In the genomic region with DNA sequence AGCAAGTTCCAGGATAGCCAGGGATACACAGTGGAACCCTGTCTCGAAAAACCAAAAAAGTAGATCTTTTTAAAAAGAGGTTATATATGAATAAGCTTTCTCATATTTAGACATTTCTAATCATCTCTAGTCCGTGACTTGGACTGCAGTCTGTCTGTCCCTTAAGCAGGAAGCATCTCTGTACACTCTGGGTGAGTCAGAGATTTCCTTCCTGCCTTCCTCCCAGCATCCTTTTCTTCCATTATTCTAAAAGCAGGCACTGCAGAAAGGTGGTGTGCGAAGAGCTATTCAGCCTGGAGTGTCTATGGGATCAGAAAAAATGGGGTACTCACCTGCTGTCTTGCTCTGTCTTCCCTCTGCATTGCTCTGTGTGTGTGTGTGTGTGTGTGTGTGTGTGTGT, we compare ENCODE assay signal across 27 mouse cellular contexts.
A peak's percentile ranks its signal among the peaks of the same experiment; 100 is the strongest.
DNase-seq lines count a peak whose midpoint lies in the region; ATAC-seq and TF ChIP-seq lines count a peak whose summit lies in the region.
"Had no signal": no experiment of that assay in that cellular context is flagged by ENCODE, and none has a peak within 500 bp of the region (broad histone marks: within the 10 kb centered on the region; RNA-seq: fewer than 3 reads in every experiment).

No protein-coding gene starts in this region.

- H3K27me3 ChIP-seq in limb, embryonic 12.5 days = no peaks in the 10 kb centered on the region
- H3K27me3 ChIP-seq in limb, embryonic 10.5 days (ENCODE audit: low read depth, poor library complexity, severe bottlenecking) = no peaks in the 10 kb centered on the region
- H3K27me3 ChIP-seq: embryonic facial prominence, embryonic 15.5 days; forebrain, embryonic 13.5 days; hindbrain, embryonic 15.5 days; neural tube, embryonic 12.5 days had no signal

- H3K27ac ChIP-seq in gastrocnemius, adult 2 months = peak overlapping the region; percentile 31; the same call in 1 of the 2 replicates
- peak overlapping the region; percentile 25; the same call in 1 of the 2 replicates for H3K27ac ChIP-seq in limb, embryonic 12.5 days
- no peak overlapping the region for H3K27ac ChIP-seq in limb, embryonic 10.5 days
- H3K27ac ChIP-seq: embryonic facial prominence, embryonic 15.5 days; forebrain, embryonic 13.5 days; hindbrain, embryonic 10.5 days; hindbrain, embryonic 15.5 days; liver, embryonic 14.5 days; neural tube, embryonic 12.5 days had no signal

- no peaks in the 10 kb centered on the region for H3K36me3 ChIP-seq in limb, embryonic 12.5 days
- no peaks in the 10 kb centered on the region for H3K36me3 ChIP-seq in limb, embryonic 10.5 days
- H3K36me3 ChIP-seq: embryonic facial prominence, embryonic 15.5 days; hindbrain, embryonic 10.5 days; hindbrain, embryonic 15.5 days; neural tube, embryonic 12.5 days had no signal

- no peak for TF ChIP-seq CTCF in gastrocnemius, adult 2 months (IDR thresholded peaks at IDR 0.05)

- no peak for DNase-seq in gastrocnemius, adult 2 months
- DNase-seq in gastrocnemius, postnatal 10 days = no peak
- DNase-seq in limb, embryonic 10.5 days (ENCODE audit: low spot score) = no peak
- peak; percentile 73 for DNase-seq in 416B (ENCODE audit: low read depth)
- DNase-seq in natural killer cell, adult 2 months (ENCODE audit: low spot score in 2 of 2) = no peak
- no peak for DNase-seq in neural tube, embryonic 10.5 days (ENCODE audit: extremely low spot score, low spot score)
- DNase-seq: adrenal gland, postnatal 25 days; cerebellum, adult 18-20 months; cerebellum, postnatal 10 days; gastrocnemius, postnatal 25 days; heart, adult 18-20 months; heart, postnatal 14 days; kidney, adult 8-10 months; kidney, postnatal 10 days; lung, embryonic 14.5 days; midbrain, embryonic 14.5 days; right cerebral cortex, adult 18-20 months; spleen, adult 18-20 months; thymus, postnatal 14 days had no signal

- no peaks in the 10 kb centered on the region for H3K9me3 ChIP-seq in limb, embryonic 12.5 days
- H3K9me3 ChIP-seq in limb, embryonic 10.5 days (replicated peaks) = no peaks in the 10 kb centered on the region
- H3K9me3 ChIP-seq: embryonic facial prominence, embryonic 15.5 days; forebrain, embryonic 13.5 days; hindbrain, embryonic 10.5 days; hindbrain, embryonic 15.5 days; neural tube, embryonic 12.5 days had no signal

- peaks cover 41% of the 10 kb centered on the region for H3K4me1 ChIP-seq in limb, embryonic 12.5 days (replicated peaks)
- H3K4me1 ChIP-seq in limb, embryonic 10.5 days = peaks cover 24% of the 10 kb centered on the region
- H3K4me1 ChIP-seq: neural tube, embryonic 12.5 days had no signal

- ATAC-seq in limb, embryonic 12.5 days (ENCODE audit: insufficient number of reproducible peaks, insufficient read depth, low FRiP score, low TSS enrichment, low read depth) = no peak
- peak; percentile 6 for ATAC-seq in activated CD4-positive, CD25-positive, alpha-beta regulatory T cell, adult 4 months
- ATAC-seq: forebrain, embryonic 13.5 days had no signal

- no peak overlapping the region for H3K9ac ChIP-seq in limb, embryonic 12.5 days (replicated peaks)
- H3K9ac ChIP-seq: embryonic facial prominence, embryonic 15.5 days; forebrain, embryonic 13.5 days; hindbrain, embryonic 15.5 days; liver, embryonic 14.5 days; lung, embryonic 14.5 days; neural tube, embryonic 12.5 days had no signal

- intact Hi-C loops in gastrocnemius, adult 2 months (cut with DNase I) = no loop called here

- H3K4me2 ChIP-seq in limb, embryonic 12.5 days = no peak overlapping the region
- H3K4me2 ChIP-seq: embryonic facial prominence, embryonic 15.5 days; forebrain, embryonic 13.5 days; hindbrain, embryonic 15.5 days; lung, embryonic 14.5 days; neural tube, embryonic 12.5 days had no signal

- 94% methylated on average over 3 of the region's 3 CpGs for WGBS in limb, embryonic 12.5 days
- 93% methylated on average over 3 of the region's 3 CpGs for WGBS in limb, embryonic 10.5 days

- no peak overlapping the region for H3K4me3 ChIP-seq in gastrocnemius, adult 2 months
- no peak overlapping the region for H3K4me3 ChIP-seq in limb, embryonic 12.5 days (replicated peaks)
- H3K4me3 ChIP-seq in limb, embryonic 10.5 days = no peak overlapping the region
- H3K4me3 ChIP-seq: embryonic facial prominence, embryonic 15.5 days; forebrain, embryonic 13.5 days; hindbrain, embryonic 10.5 days; hindbrain, embryonic 15.5 days; neural tube, embryonic 12.5 days had no signal
